Mouse (Mus musculus) heart, embryonic 15.5 days (tissue): ENCODE results near the gene Tnnt1. TPM values are rescaled to one million over a fixed set of nuclear protein-coding genes. Genes with fewer than 3 reads are reported as not detected.

Experiments
- ATAC-seq: fragments of 200-750 bp; cut with Nextera tagmentation; replicated peaks from 2 replicates; pipeline ENCODE4 v1.8.0; 2017; ENCODE audit warnings: low read depth, moderate TSS enrichment; ENCODE audit not compliant: insufficient number of reproducible peaks, insufficient read depth, low FRiP score
- H3K27ac ChIP-seq: fragments of 300-500 bp; sonication (generic); 2 replicates; pipeline ENCODE4 v1.5.1; 2015; ENCODE audit warnings: mild to moderate bottlenecking, inconsistent platforms
- H3K27me3 ChIP-seq: fragments of 300-500 bp; sonication (generic); 2 replicates; pipeline ENCODE4 v1.6.1; 2015; ENCODE audit warnings: inconsistent platforms
- H3K36me3 ChIP-seq: fragments of 300-500 bp; sonication (generic); 2 replicates; pipeline ENCODE4 v1.6.1; 2015; ENCODE audit warnings: mild to moderate bottlenecking, inconsistent platforms
- H3K4me1 ChIP-seq: fragments of 300-500 bp; sonication (generic); replicated peaks from 2 replicates; pipeline ENCODE4 v1.6.1; 2015; ENCODE audit warnings: inconsistent platforms
- H3K4me2 ChIP-seq: fragments of 300-500 bp; sonication (generic); 2 replicates; pipeline ENCODE4 v1.6.1; 2015; ENCODE audit warnings: inconsistent platforms, mild to moderate bottlenecking, moderate library complexity
- H3K4me3 ChIP-seq: fragments of 300-500 bp; sonication (generic); 2 replicates; pipeline ENCODE4 v1.5.1; 2015; ENCODE audit warnings: mild to moderate bottlenecking, inconsistent platforms
- H3K9ac ChIP-seq: fragments of 300-500 bp; sonication (generic); 2 replicates; pipeline ENCODE4 v1.6.1; 2015; ENCODE audit warnings: mild to moderate bottlenecking, inconsistent platforms
- H3K9me3 ChIP-seq: fragments of 300-500 bp; sonication (generic); replicated peaks from 2 replicates; pipeline ENCODE4 v1.6.1; 2016; ENCODE audit warnings: inconsistent platforms
- WGBS: fragments of 180-500 bp; shearing (Covaris S2); methylation state at CpG from one replicate; pipeline ENCODE4 v1.1.7; 2015; ENCODE audit warnings: mixed read lengths; 5-methylcytosine and 5-hydroxymethylcytosine counted together
- polyA plus RNA-seq: library from polyadenylated mRNA; unstranded; fragments of >200 nt; fragmentation: Nextera tagmentation; extraction: Ambion mirVana; gene quantifications from 2 replicates; pipeline ENCODE4 v1.2.1, GENCODE M21; 2015

The Tnnt1 gene
- polyA plus RNA-seq, 1 experiment from 2014 or later = 278 TPM

GRCm38 (mm10) chr7:4492284-4493224 is 23.6 kb downstream of the Tnnt1 start:
- Histone ChIP-seq H3K4me2 (no peak overlapping the region), H3K4me3 (no peak overlapping the region), H3K9ac (0 out of 2 replicates have a peak overlapping the region, but pooled peaks have one; percentile 1), H3K9me3 (no peaks in the 10 kb centered on the region), H3K27me3 (no peaks in the 10 kb centered on the region), H3K36me3 (peaks cover 36% of the 10 kb centered on the region; the same call in 1 of the 2 replicates), H3K27ac (peak overlapping the region; percentile 75), H3K4me1 (peaks cover 32% of the 10 kb centered on the region)
- WGBS = 66% methylated on average over 13 of the region's 13 CpGs
- no peak for ATAC-seq

- Histone ChIP-seq H3K36me3 (peaks cover 36% of the 10 kb centered on the region; the same call in 1 of the 2 replicates), H3K9me3 (no peaks in the 10 kb centered on the region), H3K27ac (peak overlapping the region; percentile 75), H3K9ac (no peak overlapping the region), H3K4me1 (peaks cover 25% of the 10 kb centered on the region), H3K4me2 (no peak overlapping the region), H3K27me3 (no peaks in the 10 kb centered on the region), H3K4me3 (no peak overlapping the region)
- WGBS = 56% methylated on average over 6 of the region's 6 CpGs
- peak; percentile 78 for ATAC-seq
Measured at GRCm38 (mm10) chr7:4491308-4491707, 24.9 kb downstream of the Tnnt1 start.

- ATAC-seq = no peak
- Histone ChIP-seq H3K4me3 (no peak overlapping the region), H3K4me1 (peaks cover 17% of the 10 kb centered on the region), H3K9me3 (no peaks in the 10 kb centered on the region), H3K36me3 (peaks cover 60% of the 10 kb centered on the region), H3K27me3 (0 out of 2 replicates have a peak, but pooled peaks cover 1% of the 10 kb centered on the region), H3K9ac (no peak overlapping the region), H3K4me2 (no peak overlapping the region), H3K27ac (no peak overlapping the region)
- WGBS = 78% methylated on average over 12 of the region's 12 CpGs
Measured at GRCm38 (mm10) chr7:4482281-4482680, 33.9 kb downstream of the Tnnt1 start.

GRCm38 (mm10) chr7:4479674-4480073 is 36.5 kb downstream of the Tnnt1 start:
- H3K4me1 ChIP-seq = peaks cover 18% of the 10 kb centered on the region
- 0 out of 2 replicates have a peak, but pooled peaks cover 3% of the 10 kb centered on the region for H3K27me3 ChIP-seq
- H3K4me3 ChIP-seq = peak overlapping the region; percentile 54; the same call in 1 of the 2 replicates
- H3K36me3 ChIP-seq = peaks cover 40% of the 10 kb centered on the region
- WGBS = 30% methylated on average over 6 of the region's 6 CpGs
- ATAC-seq = no peak
- no peak overlapping the region for H3K9ac ChIP-seq
- no peaks in the 10 kb centered on the region for H3K9me3 ChIP-seq
- H3K27ac ChIP-seq = peak overlapping the region; percentile 93; the same call in 1 of the 2 replicates
- H3K4me2 ChIP-seq = peak overlapping the region; percentile 77; the same call in 1 of the 2 replicates

GRCm38 (mm10) chr7:4478796-4479291 is 37.3 kb downstream of the Tnnt1 start:
- Histone ChIP-seq H3K27ac (peak overlapping the region; percentile 93), H3K4me1 (peaks cover 21% of the 10 kb centered on the region), H3K9me3 (no peaks in the 10 kb centered on the region), H3K4me3 (peak overlapping the region; percentile 54), H3K27me3 (0 out of 2 replicates have a peak, but pooled peaks cover 3% of the 10 kb centered on the region), H3K36me3 (peaks cover 31% of the 10 kb centered on the region), H3K4me2 (peak overlapping the region; percentile 77), H3K9ac (peak overlapping the region; percentile 55)
- 6% methylated on average over 16 of the region's 16 CpGs for WGBS
- ATAC-seq = no peak

GRCm38 (mm10) chr7:4478021-4478795 is 38.0 kb downstream of the Tnnt1 start:
- ATAC-seq = peak; percentile 94
- Histone ChIP-seq H3K4me1 (peaks cover 22% of the 10 kb centered on the region), H3K4me2 (peak overlapping the region; percentile 77), H3K36me3 (peaks cover 25% of the 10 kb centered on the region), H3K9me3 (no peaks in the 10 kb centered on the region), H3K27ac (peak overlapping the region; percentile 93), H3K9ac (peak overlapping the region; percentile 55), H3K4me3 (peak overlapping the region; percentile 54), H3K27me3 (peaks cover 7% of the 10 kb centered on the region)
- 2% methylated on average over 39 of the region's 39 CpGs for WGBS

GRCm38 (mm10) chr7:4473940-4474339 is 42.2 kb downstream of the Tnnt1 start:
- 7% methylated on average over 19 of the region's 19 CpGs for WGBS
- peak overlapping the region; percentile 12; the same call in 1 of the 2 replicates for H3K4me3 ChIP-seq
- peaks cover 39% of the 10 kb centered on the region for H3K27me3 ChIP-seq
- H3K9ac ChIP-seq = no peak overlapping the region
- peak overlapping the region; percentile 39 for H3K4me2 ChIP-seq
- H3K27ac ChIP-seq = no peak overlapping the region
- H3K9me3 ChIP-seq = no peaks in the 10 kb centered on the region
- peaks cover 26% of the 10 kb centered on the region for H3K4me1 ChIP-seq
- H3K36me3 ChIP-seq = no peaks in the 10 kb centered on the region
- ATAC-seq = no peak

GRCm38 (mm10) chr7:4471179-4471555 is 45.0 kb downstream of the Tnnt1 start:
- no peaks in the 10 kb centered on the region for H3K36me3 ChIP-seq
- H3K4me3 ChIP-seq = peak overlapping the region; percentile 48
- no peaks in the 10 kb centered on the region for H3K9me3 ChIP-seq
- under 1% methylated on average over 24 of the region's 24 CpGs for WGBS
- no peak overlapping the region for H3K27ac ChIP-seq
- peak overlapping the region; percentile 69 for H3K4me2 ChIP-seq
- H3K4me1 ChIP-seq = peaks cover 16% of the 10 kb centered on the region
- ATAC-seq = peak; percentile 83
- peaks cover 38% of the 10 kb centered on the region for H3K27me3 ChIP-seq
- peak overlapping the region; percentile 40; the same call in 1 of the 2 replicates for H3K9ac ChIP-seq

- Histone ChIP-seq H3K9ac (peak overlapping the region; percentile 40; the same call in 1 of the 2 replicates), H3K27me3 (peaks cover 38% of the 10 kb centered on the region), H3K4me2 (peak overlapping the region; percentile 69), H3K27ac (no peak overlapping the region), H3K4me1 (peaks cover 16% of the 10 kb centered on the region), H3K4me3 (peak overlapping the region; percentile 48), H3K9me3 (no peaks in the 10 kb centered on the region), H3K36me3 (no peaks in the 10 kb centered on the region)
- peak; percentile 29; the same call in 1 of the 2 replicates for ATAC-seq
- 4% methylated on average over 35 of the region's 35 CpGs for WGBS
Measured at GRCm38 (mm10) chr7:4470275-4471178, 45.7 kb downstream of the Tnnt1 start.

GRCm38 (mm10) chr7:4467801-4468200 is 48.4 kb downstream of the Tnnt1 start:
- no peak overlapping the region for H3K9ac ChIP-seq
- no peaks in the 10 kb centered on the region for H3K36me3 ChIP-seq
- 67% methylated on average over 3 of the region's 3 CpGs for WGBS
- no peak overlapping the region for H3K4me3 ChIP-seq
- no peak for ATAC-seq
- H3K27me3 ChIP-seq = peaks cover 30% of the 10 kb centered on the region
- H3K4me2 ChIP-seq = no peak overlapping the region
- peaks cover 13% of the 10 kb centered on the region for H3K4me1 ChIP-seq
- no peaks in the 10 kb centered on the region for H3K9me3 ChIP-seq
- no peak overlapping the region for H3K27ac ChIP-seq
